Mouse (Mus musculus): Measurements from ENCODE around the gene 2210408I21Rik.

The 2210408I21Rik gene

GRCm38 (mm10) chr13:77275172-77275747 lies 139.9 kb downstream of the 2210408I21Rik start:
- DNase-seq (ENCODE audit: low read depth in 2 of 2, low spot score in 2 of 2): no peak

- DNase-seq (ENCODE audit: low read depth in 2 of 2, low spot score in 2 of 2): no peak
These were observed 143.5 kb downstream of the 2210408I21Rik start for GRCm38 (mm10) chr13:77278659-77279413.

- DNase-seq (ENCODE audit: low read depth in 2 of 2, low spot score in 2 of 2): no peak
These were observed 160.2 kb downstream of the 2210408I21Rik start for GRCm38 (mm10) chr13:77295519-77295918.

GRCm38 (mm10) chr13:77324101-77324500 lies 188.8 kb downstream of the 2210408I21Rik start:
- no peak for DNase-seq (ENCODE audit: low read depth in 2 of 2, low spot score in 2 of 2)

DNA sequence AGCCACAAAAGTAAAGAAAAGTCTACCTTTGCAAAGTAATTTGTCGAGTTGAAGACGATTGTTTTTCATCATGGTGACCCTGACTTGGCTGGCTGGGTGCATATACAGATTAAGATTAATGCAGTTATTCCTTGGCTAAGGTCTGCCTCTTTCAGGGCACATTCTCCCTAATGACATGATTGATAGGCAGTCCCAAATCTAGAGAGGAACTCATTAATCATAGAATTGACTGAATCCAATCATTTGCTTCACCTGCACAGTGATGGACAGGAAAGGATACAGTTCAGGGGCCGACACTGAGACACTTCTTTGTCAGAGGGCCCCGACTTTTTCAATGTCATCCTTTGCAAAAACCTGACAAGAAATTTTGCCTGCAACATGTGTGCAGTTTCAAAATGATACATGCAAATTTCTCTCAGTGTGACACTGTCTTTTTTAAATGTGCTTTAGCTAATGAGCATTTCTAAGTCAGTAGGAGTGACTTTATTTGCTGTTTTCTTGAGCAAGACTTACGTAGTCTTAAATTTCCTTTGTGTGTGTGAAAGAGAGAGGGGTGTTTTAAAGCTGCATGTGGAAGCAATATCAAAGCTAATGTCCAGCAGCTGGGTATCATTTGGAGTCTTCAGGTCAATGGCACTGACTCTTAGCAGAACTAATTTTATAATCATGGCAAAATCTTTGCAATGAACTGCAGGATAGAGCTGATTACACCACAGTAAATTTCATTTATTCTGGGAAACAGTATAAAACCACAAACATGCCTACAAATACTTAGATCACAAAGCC lies 191.0 kb downstream of the 2210408I21Rik start:
- DNase-seq (ENCODE audit: low read depth in 2 of 2, low spot score in 2 of 2): no peak

DNA sequence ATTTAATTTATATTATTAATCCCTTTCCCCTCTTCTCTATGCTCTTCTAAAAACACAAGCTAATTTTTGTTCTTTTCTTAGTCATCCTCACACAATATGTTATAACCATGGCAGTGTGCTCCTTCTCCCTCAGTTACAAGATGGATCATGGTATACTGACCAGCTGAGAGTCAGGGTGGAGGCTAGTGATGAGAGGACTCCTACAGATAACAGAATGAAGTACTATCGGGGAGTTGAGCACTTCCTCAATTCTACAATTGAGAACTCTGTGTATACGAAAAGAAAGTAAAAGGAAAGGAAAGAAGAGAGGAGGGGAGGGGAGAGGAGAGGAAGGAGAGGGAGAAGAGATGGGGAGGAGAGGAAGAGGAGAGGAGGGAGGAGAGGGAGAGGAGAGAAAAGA lies 206.8 kb downstream of the 2210408I21Rik start:
- DNase-seq (ENCODE audit: low read depth in 2 of 2, low spot score in 2 of 2): no peak

GRCm38 (mm10) chr13:77385448-77385970 lies 250.2 kb downstream of the 2210408I21Rik start:
- DNase-seq (ENCODE audit: low read depth in 2 of 2, low spot score in 2 of 2): no peak

- DNase-seq (ENCODE audit: low read depth in 2 of 2, low spot score in 2 of 2): no peak
These were observed 250.7 kb downstream of the 2210408I21Rik start for GRCm38 (mm10) chr13:77386001-77386400.

- no peak for DNase-seq (ENCODE audit: low read depth in 2 of 2, low spot score in 2 of 2)
These were observed 252.8 kb downstream of the 2210408I21Rik start for GRCm38 (mm10) chr13:77388148-77388547.

DNA sequence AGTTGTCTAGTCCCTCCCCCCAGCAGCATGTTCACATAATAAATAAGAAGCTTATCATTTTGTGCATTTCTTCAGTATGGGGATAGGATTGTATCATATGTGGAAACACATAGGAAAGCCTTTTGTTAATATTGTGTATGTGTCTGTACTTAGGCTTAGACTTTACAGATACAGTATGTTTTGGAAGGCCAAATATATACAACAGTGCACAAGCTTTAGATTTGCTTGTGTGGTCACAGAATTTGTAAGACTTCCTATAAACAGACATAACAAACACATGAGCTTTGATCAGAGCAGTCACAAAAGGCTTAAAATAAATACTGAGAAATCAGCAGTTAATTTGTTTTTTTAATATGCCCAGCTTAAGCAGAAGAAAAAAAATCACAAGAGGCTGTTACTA lies 253.9 kb downstream of the 2210408I21Rik start:
- no peak for DNase-seq (ENCODE audit: low read depth in 2 of 2, low spot score in 2 of 2)

DNA sequence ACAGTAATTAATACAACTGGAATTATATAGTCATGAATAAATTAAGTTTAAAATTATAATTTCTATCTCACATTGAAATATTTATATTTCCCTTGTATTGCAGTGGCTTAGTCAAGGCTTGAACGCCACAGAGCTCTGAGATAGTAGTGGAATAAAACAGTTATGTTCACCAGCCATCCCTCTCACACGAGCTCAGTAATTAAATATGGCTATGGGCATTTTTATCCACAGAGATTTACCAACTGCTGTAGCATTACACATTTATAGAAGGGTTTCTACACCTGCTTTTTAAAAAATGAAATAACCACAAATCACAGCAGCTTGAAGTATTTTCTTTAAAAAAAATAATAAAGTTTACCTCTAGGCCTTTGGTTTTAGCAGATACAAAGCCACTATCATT lies 261.0 kb downstream of the 2210408I21Rik start:
- no peak for DNase-seq (ENCODE audit: low read depth in 2 of 2, low spot score in 2 of 2)

DNA sequence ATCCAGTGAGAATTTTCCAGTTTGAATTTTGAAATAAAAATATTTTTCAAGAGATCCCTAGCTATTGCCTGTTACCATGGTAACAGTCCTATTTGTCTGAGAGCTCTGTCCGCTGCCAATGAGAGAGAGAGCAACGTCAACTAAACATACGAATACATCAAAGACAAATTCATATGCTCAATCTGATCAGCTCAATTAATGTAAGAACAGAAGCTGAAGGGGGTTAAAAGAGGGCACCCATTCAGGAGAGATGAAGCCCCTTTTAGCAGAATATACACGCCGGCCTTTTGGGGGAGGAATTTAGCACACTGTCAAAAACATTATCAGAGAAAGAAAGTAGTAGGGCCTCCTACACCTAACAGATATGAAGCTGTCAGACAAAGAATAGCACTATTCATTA lies 261.6 kb downstream of the 2210408I21Rik start:
- DNase-seq (ENCODE audit: low read depth in 2 of 2, low spot score in 2 of 2): no peak

GRCm38 (mm10) chr13:77397646-77398045 lies 262.3 kb downstream of the 2210408I21Rik start:
- no peak for DNase-seq (ENCODE audit: low read depth in 2 of 2, low spot score in 2 of 2)

DNA sequence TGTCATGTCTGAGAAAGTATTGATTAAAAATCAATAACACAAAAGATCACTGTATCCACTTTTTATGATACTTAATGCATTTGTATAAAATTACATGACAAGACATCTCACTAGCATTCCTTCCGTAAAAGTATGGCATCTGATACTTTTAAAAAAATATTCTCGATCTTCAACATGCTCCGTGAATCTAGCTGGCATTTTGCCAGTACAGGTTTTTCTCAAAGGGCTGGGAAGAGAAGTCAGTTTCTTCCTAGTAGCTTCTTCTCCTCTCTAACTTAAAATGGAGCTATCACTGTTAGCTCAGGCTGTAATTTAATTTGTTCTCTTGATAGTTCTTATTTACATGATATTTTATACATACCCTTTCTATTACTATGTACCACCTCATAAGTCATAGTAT lies 263.1 kb downstream of the 2210408I21Rik start:
- DNase-seq (ENCODE audit: low read depth in 2 of 2, low spot score in 2 of 2): no peak

GRCm38 (mm10) chr13:77400762-77401161 lies 265.4 kb downstream of the 2210408I21Rik start:
- no peak for DNase-seq (ENCODE audit: low read depth in 2 of 2, low spot score in 2 of 2)

DNA sequence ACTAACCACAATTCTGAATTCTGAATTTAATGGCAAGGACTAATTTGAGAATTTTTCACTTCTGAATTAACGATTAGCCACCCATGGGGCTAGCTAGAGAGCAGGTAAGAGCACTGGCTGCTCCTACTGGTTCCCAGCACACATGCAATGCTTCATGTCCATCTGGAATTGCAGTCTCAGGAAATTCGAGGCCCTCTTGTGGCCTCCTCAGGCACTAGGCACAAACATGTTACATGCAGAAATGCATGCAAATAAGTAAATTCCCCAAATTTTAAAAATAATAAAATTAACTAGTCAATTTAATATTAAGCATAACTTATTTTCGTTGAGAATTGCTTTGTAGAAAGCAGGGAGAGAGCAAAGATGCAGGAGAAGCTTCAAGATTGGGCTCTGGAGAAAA lies 273.2 kb downstream of the 2210408I21Rik start:
- no peak for DNase-seq (ENCODE audit: low read depth in 2 of 2, low spot score in 2 of 2)

DNA sequence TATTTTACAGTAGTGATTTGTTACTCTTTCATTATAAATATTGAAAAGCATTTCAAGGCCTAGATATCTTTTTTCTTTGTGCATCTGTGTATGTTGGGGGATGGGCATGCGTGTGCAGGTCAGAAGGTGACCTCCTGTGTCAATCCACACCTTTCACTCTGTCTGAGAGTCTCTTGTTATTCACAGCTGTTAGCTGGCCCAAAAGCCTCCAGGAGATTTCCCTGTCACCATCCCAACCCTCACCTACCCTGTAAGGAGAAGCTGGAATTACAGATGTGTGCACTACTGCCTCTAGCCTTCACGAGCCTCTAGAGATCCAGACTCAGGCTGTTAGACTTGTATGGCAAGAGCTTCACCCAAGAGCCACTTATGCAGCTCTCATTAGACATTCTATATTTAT lies 274.5 kb downstream of the 2210408I21Rik start:
- DNase-seq (ENCODE audit: low read depth in 2 of 2, low spot score in 2 of 2): no peak

- DNase-seq (ENCODE audit: low read depth in 2 of 2, low spot score in 2 of 2): no peak
These were observed 277.5 kb downstream of the 2210408I21Rik start for GRCm38 (mm10) chr13:77412829-77413228.

DNA sequence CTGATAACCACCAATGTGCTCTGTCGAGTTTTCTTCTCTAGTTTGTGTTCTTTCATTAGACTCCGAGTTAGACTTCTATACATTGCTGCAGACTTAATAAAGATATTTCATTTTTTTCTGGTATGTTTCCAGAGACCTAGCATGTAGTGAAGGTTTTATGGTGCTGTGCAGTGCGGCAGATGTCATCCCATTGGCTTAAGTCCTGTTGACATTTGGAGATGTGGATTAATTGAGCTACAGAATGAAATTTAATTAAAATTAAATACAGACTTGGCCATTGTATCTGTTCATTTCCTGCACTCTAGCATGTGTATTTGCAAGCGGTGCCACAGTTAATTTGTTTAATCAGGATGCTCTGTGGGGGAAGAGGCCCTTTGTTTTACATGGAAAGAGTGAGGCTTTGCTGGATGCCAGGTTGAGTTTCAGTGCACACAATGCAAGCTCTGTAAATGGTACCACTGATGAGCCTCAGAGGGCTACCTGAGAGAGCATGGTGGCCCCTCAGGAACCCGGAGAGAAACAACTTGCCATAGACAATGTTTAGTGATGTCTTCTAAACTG lies 314.7 kb downstream of the 2210408I21Rik start:
- DNase-seq (ENCODE audit: low read depth in 2 of 2, low spot score in 2 of 2): no peak

DNA sequence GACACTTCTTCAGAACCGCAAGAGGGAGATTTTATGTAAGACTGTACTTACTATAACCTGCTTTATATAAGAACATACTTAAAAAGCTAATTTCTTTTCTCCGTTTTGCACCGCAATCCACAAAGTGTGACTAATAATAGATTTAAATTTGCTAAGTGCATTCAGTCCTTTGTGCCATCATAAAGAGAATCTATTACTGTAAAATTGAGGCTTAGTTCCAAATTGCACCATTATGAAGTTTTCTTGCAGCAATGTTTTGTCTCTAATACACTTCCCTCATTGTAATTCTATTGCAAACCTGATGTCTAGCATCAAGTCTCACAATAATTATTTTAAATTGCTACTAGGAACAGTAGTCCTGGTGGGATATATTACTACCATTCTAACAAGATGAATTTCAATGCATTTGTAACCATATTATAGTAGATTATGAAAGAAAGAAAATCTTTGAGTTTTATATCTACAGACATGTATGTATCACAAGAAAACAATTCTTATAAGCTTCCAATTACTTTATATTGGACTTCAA lies 334.8 kb downstream of the 2210408I21Rik start:
- DNase-seq (ENCODE audit: low read depth in 2 of 2, low spot score in 2 of 2): no peak

DNA sequence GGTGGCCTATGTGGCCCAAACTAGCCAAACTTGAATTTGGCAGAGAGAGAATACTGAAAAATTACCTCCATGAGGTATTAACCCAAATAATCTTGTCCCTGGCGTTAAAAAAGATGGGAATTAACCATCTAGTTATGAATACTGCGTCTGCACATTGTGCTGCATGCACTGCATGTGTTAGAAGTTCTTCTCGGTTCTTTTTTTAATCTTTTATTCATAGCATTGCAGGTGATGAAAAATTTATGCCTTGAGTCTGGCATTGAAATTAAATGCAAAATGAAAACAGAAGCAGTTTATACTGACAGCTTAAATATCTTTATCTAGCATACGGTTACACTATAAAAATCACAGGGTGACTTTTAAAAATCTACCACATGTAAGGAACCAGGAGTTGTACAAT lies 341.1 kb downstream of the 2210408I21Rik start:
- DNase-seq (ENCODE audit: low read depth in 2 of 2, low spot score in 2 of 2): no peak

Measured in CD8-positive naive resting alpha-beta T cell, adult 2 months (primary cell).